Mouse (Mus musculus) left cerebral cortex, adult 2 months (tissue): ENCODE results near the gene Adgrf5. TPM values are rescaled to one million over a fixed set of nuclear protein-coding genes. Genes with fewer than 3 reads are reported as not detected.

Experiments used
- DNase-seq, 2 experiments: peaks; one replicate each; pipeline ENCODE4 v3.0.0; 2021 to 2022; ENCODE audit warnings: low spot score in 2 of 2, mixed read lengths in 1 of 2; ENCODE audit errors: extremely low spot score in 1 of 2
- H3K27ac ChIP-seq: fragments of 200-600 bp; 2 replicates; pipeline ENCODE4 v1.8.1; 2022
- H3K4me3 ChIP-seq: fragments of 200-600 bp; 2 replicates; pipeline ENCODE4 v1.8.1; 2022
- CTCF ChIP-seq: fragments of 200-600 bp; IDR thresholded peaks from 2 replicates; pipeline ENCODE4 v1.8.1; 2022; ENCODE audit warnings: antibody characterized with exemption, mild to moderate bottlenecking, moderate library complexity
- intact Hi-C: fragments of 180-260 bp; cut with DNase I; formaldehyde crosslinking; loops from one replicate; pipeline ENCODE4 v1.15.1; 2025
- total RNA-seq, 2 experiments: library from RNA; stranded (reverse); gene quantifications; 2 replicates each; pipeline ENCODE4 v1.2.3; 2021

Gene Adgrf5
- total RNA-seq, 2 experiments from 2014 or later: 32.5 to 35.0 TPM

GRCm38 (mm10) chr17:43419204-43419603 is 59.0 kb downstream of the Adgrf5 start:
- Histone ChIP-seq H3K27ac (no peak overlapping the region), H3K4me3 (no peak overlapping the region)
- DNase-seq: no peak
- intact Hi-C loops: no loop called here
- no peak; the same call in none of the 2 replicates for TF ChIP-seq CTCF

DNA sequence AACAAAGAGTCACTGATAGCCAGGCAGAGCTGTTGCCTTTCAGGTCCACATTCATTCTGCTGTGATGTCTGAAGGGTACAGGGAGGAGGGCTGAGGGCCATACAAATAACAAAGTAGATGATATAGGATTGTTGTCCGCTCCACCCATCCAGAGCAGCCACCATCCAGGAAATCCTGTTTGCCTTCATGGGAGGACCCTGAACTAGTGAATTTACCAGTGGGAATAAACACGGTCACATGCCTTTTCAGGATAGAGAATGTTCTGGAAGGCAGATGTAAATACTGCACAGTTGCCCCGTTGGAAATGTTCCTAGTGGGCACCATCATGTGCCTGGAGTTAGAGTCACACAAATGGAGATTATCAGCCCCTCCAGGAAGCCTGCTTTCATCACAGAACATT is 60.1 kb downstream of the Adgrf5 start:
- TF ChIP-seq CTCF: no peak
- intact Hi-C loops: no loop called here
- no peak overlapping the region for H3K27ac ChIP-seq
- no peak for DNase-seq
- H3K4me3 ChIP-seq: no peak overlapping the region

DNA sequence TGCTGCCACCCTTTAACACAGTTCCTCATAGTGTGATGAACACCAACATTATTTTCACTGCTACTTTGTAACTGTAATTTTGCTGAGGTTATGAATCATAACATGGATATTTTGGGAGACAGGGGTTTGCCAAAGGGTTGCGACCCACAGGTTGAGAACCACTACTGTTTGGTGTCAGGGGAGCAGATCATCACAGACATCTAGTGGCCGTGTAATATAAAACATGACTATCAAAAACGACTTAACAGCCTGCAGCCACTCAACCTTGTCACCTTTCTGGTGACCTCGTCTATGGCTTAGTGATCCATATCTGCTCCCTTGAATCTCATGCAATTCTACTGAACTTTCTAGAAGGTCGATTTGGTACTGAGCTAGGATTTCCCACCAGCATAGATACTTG is 63.7 kb downstream of the Adgrf5 start:
- no peak overlapping the region for H3K27ac ChIP-seq
- intact Hi-C loops: loop anchor here (1.0 kb wide), 1 partner anchor 25 kb away; no protein-coding TSS in a partner anchor
- no peak overlapping the region for H3K4me3 ChIP-seq
- no peak; the same call in 1 of the 2 replicates for TF ChIP-seq CTCF
- no peak for DNase-seq

GRCm38 (mm10) chr17:43431692-43432091 is 71.4 kb downstream of the Adgrf5 start:
- intact Hi-C loops: no loop called here
- H3K27ac ChIP-seq: no peak overlapping the region
- DNase-seq: no peak
- H3K4me3 ChIP-seq: no peak overlapping the region
- no peak for TF ChIP-seq CTCF

DNA sequence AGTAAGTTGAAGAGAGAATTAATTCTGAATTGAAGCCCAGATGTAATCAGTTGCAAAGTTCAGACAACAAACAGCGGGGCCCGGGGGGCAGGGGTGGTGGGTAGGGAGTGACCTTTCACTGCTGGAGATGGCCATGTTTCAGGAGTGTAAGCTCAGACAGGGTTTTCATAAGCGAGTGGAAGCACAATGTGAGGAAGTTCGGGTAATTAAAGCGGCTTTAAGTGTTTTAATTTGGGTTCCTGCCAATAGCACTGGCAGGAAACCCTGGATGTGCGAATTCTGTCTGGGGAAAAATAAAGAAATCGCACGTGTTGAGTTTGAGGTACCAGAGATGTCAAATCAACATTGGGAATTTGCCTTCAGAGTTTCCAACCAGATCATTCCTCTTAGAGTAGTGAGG is 74.2 kb downstream of the Adgrf5 start:
- no peak for TF ChIP-seq CTCF
- Histone ChIP-seq H3K27ac (no peak overlapping the region), H3K4me3 (no peak overlapping the region)
- no peak for DNase-seq
- intact Hi-C loops: no loop called here

DNA sequence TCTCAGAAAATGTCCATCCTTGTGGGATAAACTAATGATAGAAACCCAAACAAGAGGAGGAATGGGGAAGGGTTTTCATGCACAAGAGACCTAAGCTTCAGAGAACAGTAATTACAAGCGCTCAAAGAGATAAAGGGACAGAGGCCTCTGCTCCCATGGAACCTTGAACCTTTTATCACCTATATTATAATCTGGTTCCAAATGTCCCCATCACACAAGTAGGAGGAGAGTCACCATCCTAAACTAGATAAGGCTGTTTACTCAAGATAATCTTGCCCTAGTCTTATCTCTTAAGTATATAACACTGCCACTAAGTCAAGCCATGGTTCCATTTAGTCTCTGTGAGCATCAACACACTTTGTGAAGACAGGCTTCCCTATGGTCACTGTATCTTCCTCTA is 91.0 kb downstream of the Adgrf5 start:
- Histone ChIP-seq H3K27ac (no peak overlapping the region), H3K4me3 (no peak overlapping the region)
- no peak for TF ChIP-seq CTCF
- no peak for DNase-seq
- intact Hi-C loops: no loop called here

- intact Hi-C loops: loop anchor here (1.0 to 2.0 kb wide), 2 partner anchors 132 to 193 kb away; no protein-coding TSS in a partner anchor
- peak; percentile 74 for TF ChIP-seq CTCF
These were observed 98.3 kb downstream of the Adgrf5 start for GRCm38 (mm10) chr17:43458598-43458997.

DNA sequence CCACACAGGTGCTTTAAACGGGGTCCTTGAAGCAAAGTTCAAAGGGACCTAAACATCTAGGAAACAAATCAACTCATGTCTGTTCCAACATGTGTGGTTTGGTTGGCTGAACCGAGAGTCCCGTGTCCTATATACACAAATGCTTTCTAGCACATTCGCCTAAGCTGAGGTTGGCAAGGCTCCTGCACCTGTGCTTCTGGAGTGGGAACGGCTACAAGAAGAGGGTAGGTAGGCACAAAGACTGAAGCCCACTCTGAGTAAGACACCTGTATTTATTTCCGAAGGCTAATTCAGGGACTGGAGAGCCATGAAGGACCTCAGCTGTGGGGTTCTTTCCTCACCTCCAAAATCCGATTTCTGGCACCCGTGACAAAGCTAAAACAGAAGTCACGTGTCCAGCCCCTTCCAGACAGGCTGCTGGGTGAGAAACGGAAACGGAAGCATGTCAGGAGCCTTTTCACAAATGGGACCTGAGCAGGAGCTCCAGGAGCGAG is 99.5 kb downstream of the Adgrf5 start:
- H3K4me3 ChIP-seq: no peak overlapping the region
- intact Hi-C loops: loop anchor here (2.0 kb wide), 2 partner anchors 133 to 447 kb away; no protein-coding TSS in a partner anchor
- no peak for DNase-seq
- H3K27ac ChIP-seq: no peak overlapping the region
- TF ChIP-seq CTCF: no peak

More at GRCm38 (mm10) chr17:43458598-43458997, 98.3 kb downstream of the Adgrf5 start:
- DNase-seq: peak; percentile 59 to 71
- no peak overlapping the region for H3K4me3 ChIP-seq
- no peak overlapping the region for H3K27ac ChIP-seq

DNA sequence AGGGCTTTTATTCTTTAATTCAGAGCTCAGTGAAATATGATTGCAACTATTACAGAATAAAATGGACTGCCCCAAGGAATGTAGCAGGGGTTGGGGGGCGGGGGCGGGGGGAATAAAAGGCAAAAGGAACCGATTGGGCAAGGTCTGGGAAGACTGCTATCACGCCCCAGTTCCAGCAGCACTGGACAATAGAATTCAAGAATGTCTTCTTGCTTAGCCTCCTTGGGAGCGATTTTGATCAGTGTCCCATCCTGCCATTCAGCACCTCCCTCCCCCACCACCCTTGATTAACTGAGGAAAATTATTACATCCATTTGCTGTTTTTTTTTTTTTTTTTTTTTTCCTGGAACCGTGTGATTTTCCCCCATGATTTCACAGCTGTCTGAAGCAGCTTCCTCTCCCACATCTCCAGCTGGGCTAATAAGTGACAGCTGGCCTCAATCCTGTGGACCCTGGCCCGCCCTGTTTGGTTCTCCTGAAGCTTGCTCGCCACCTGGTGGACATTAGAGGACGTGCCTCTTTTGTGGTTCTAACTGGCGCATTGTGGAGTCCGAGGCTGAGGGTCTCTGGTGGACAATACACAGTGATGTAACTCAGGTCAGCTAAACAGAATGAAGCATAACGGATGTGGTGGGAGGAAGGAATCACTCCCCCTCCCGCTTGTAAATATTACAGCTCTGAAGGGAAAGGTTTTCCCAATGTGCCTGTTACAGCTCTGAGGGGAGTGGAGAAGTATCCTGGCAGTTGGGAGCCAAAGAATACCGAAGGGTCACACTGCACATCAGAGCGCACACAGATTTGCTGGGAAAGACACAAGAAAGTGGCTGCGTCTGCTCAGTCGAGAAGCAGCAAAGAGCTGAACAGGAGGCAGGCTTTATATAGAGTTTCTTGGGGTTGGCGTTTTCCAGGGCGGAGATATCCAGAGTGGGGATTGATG is 100.3 kb downstream of the Adgrf5 start:
- intact Hi-C loops: loop anchor here (2.0 kb wide), 1 partner anchor 448 kb away; no protein-coding TSS in a partner anchor
- no peak overlapping the region for H3K27ac ChIP-seq
- peak; percentile 79 for TF ChIP-seq CTCF

GRCm38 (mm10) chr17:43470039-43470438 is 109.8 kb downstream of the Adgrf5 start:
- intact Hi-C loops: no loop called here
- no peak for DNase-seq
- TF ChIP-seq CTCF: no peak

More for the DNA sequence above, 100.3 kb downstream of the Adgrf5 start:
- H3K4me3 ChIP-seq: no peak overlapping the region
- peak; percentile 56 to 63 for DNase-seq

GRCm38 (mm10) chr17:43472558-43472957 is 112.3 kb downstream of the Adgrf5 start:
- Histone ChIP-seq H3K27ac (no peak overlapping the region), H3K4me3 (no peak overlapping the region)
- no peak for DNase-seq
- TF ChIP-seq CTCF: no peak
- intact Hi-C loops: no loop called here

More at GRCm38 (mm10) chr17:43470039-43470438, 109.8 kb downstream of the Adgrf5 start:
- no peak overlapping the region for H3K4me3 ChIP-seq
- H3K27ac ChIP-seq: no peak overlapping the region

- no peak for DNase-seq
- TF ChIP-seq CTCF: no peak
- H3K27ac ChIP-seq: no peak overlapping the region
- H3K4me3 ChIP-seq: no peak overlapping the region
- intact Hi-C loops: no loop called here
These were observed 114.5 kb downstream of the Adgrf5 start for GRCm38 (mm10) chr17:43474775-43475174.
